Mouse (Mus musculus): ENCODE data around the gene Atp9a.

GRCm38 (mm10) chr2:168595693-168596092 is 146.5 kb downstream of the Atp9a start:
- TF ChIP-seq CTCF (IDR thresholded peaks at IDR 0.05; ENCODE audit: low read depth) (no peak), EP300 (optimal IDR thresholded peaks at IDR 0.05) (no peak)

All from stomach, postnatal 0 days (tissue).